8 mouse cellular contexts compared by ENCODE assay signal in genomic region chrX:12760501-12760900, GRCm38 (mm10). TPM values are rescaled to one million over a fixed set of nuclear protein-coding genes. Genes with fewer than 3 reads are reported as not detected.
DNase-seq lines count a peak whose midpoint lies in the region; ATAC-seq lines count a peak whose summit lies in the region.

No protein-coding gene starts in this region.

- H3K27ac ChIP-seq in lung, embryonic 16.5 days (ENCODE audit: low read length): no peak overlapping the region
- H3K27ac ChIP-seq in intestine, embryonic 15.5 days: no peak overlapping the region
- H3K27ac ChIP-seq in neural tube, embryonic 14.5 days (ENCODE audit: low read depth, low read length): no peak overlapping the region

- H3K9ac ChIP-seq in lung, embryonic 16.5 days (ENCODE audit: low read length): peak overlapping the region; percentile 84
- no peak overlapping the region; the same call in 1 of the 2 replicates for H3K9ac ChIP-seq in intestine, embryonic 15.5 days
- H3K9ac ChIP-seq in neural tube, embryonic 14.5 days (replicated peaks; ENCODE audit: low read depth, low read length): peak overlapping the region; percentile 72

- H3K4me3 ChIP-seq in lung, embryonic 16.5 days (ENCODE audit: low read length): peak overlapping the region; percentile 65
- peak overlapping the region; percentile 60 for H3K4me3 ChIP-seq in intestine, embryonic 15.5 days (replicated peaks)
- H3K4me3 ChIP-seq in neural tube, embryonic 14.5 days (ENCODE audit: low read depth, low read length): peak overlapping the region; percentile 55

- ATAC-seq in CD4-positive, CD25-positive, alpha-beta regulatory T cell, adult 4 months: no peak
- ATAC-seq in lung, embryonic 16.5 days (ENCODE audit: low read depth): no peak
- no peak for ATAC-seq in intestine, embryonic 15.5 days
- ATAC-seq in neural tube, embryonic 14.5 days (ENCODE audit: low read depth): no peak

- H3K27me3 ChIP-seq in lung, embryonic 16.5 days (ENCODE audit: control insufficient read depth, insufficient read depth, low read depth, low read length): peaks cover 3% of the 10 kb centered on the region; the same call in 1 of the 2 replicates
- peaks cover 9% of the 10 kb centered on the region for H3K27me3 ChIP-seq in intestine, embryonic 15.5 days (replicated peaks)
- no peaks in the 10 kb centered on the region for H3K27me3 ChIP-seq in neural tube, embryonic 14.5 days (ENCODE audit: control insufficient read depth, insufficient read depth, low read length)

- no peaks in the 10 kb centered on the region for H3K36me3 ChIP-seq in lung, embryonic 16.5 days (ENCODE audit: control insufficient read depth, insufficient read depth, low read length)
- no peaks in the 10 kb centered on the region for H3K36me3 ChIP-seq in intestine, embryonic 15.5 days
- H3K36me3 ChIP-seq in neural tube, embryonic 14.5 days (ENCODE audit: control insufficient read depth, insufficient read depth, low read length): no peaks in the 10 kb centered on the region

- peak; percentile 10 for DNase-seq in CD4-positive, CD25-positive, alpha-beta regulatory T cell, adult 2 months (ENCODE audit: low read depth, low spot score)
- DNase-seq in lung, postnatal 36 days: no peak
- no peak for DNase-seq in thymus, postnatal 14 days
- no peak for DNase-seq in layer of hippocampus, postnatal 10 days (ENCODE audit: low spot score in 2 of 2)

- peak overlapping the region; percentile 55 for H3K4me2 ChIP-seq in lung, embryonic 16.5 days (ENCODE audit: low read depth, low read length)
- H3K4me2 ChIP-seq in intestine, embryonic 15.5 days (replicated peaks): peak overlapping the region; percentile 50
- peak overlapping the region; percentile 48 for H3K4me2 ChIP-seq in neural tube, embryonic 14.5 days (ENCODE audit: low read depth, low read length)

- H3K9me3 ChIP-seq in lung, embryonic 16.5 days (ENCODE audit: control insufficient read depth, low read length): no peaks in the 10 kb centered on the region
- no peaks in the 10 kb centered on the region for H3K9me3 ChIP-seq in intestine, embryonic 15.5 days
- H3K9me3 ChIP-seq in neural tube, embryonic 14.5 days (ENCODE audit: control insufficient read depth, low read length): no peaks in the 10 kb centered on the region

- 14% methylated on average over 8 of the region's 8 CpGs for WGBS in lung, embryonic 16.5 days
- WGBS in intestine, embryonic 15.5 days: 22% methylated on average over 8 of the region's 8 CpGs
- WGBS in neural tube, embryonic 14.5 days: 23% methylated on average over 8 of the region's 8 CpGs

- H3K4me1 ChIP-seq in lung, embryonic 16.5 days (replicated peaks; ENCODE audit: control insufficient read depth, insufficient read depth, low read length): peaks cover 7% of the 10 kb centered on the region
- H3K4me1 ChIP-seq in intestine, embryonic 15.5 days (replicated peaks): no peaks in the 10 kb centered on the region
- H3K4me1 ChIP-seq in neural tube, embryonic 14.5 days (ENCODE audit: control insufficient read depth, insufficient read depth, low read length): peaks cover 7% of the 10 kb centered on the region; the same call in 1 of the 2 replicates

RNA-seq across cellular contexts. Expression of gene Med14, which starts 1.4 kb away (rescaled TPM):
- polyA plus RNA-seq in CD4-positive, CD25-positive, alpha-beta regulatory T cell, adult 4 months (2017; shearing (Covaris generic)): 10 to 100 TPM in 1 of 2 experiments, 1 to 10 TPM in 1; 7.1 to 11.7 TPM
- polyA plus RNA-seq in lung, embryonic 16.5 days (2015; fragmentation: Nextera tagmentation; extraction: Ambion mirVana): 9.8 and 11.1 TPM in 2 replicates
- 10.0 and 10.6 TPM in 2 replicates for polyA plus RNA-seq in intestine, embryonic 15.5 days (2015; fragmentation: Nextera tagmentation; extraction: Ambion mirVana)
- 23.2 TPM in 2 replicates for polyA plus RNA-seq in neural tube, embryonic 14.5 days (2014; fragmentation: Nextera tagmentation; extraction: Ambion mirVana)
- total RNA-seq in layer of hippocampus, postnatal 10 days (2021): 10 to 100 TPM; 69.1 TPM
